Comparison of ENCODE assay signal across 8 mouse cellular contexts in genomic region chr2:30358533-30359531, GRCm38 (mm10). TPM values are rescaled to one million over a fixed set of nuclear protein-coding genes. Genes with fewer than 3 reads are reported as not detected.
DNase-seq lines count a peak whose midpoint lies in the region; ATAC-seq and TF ChIP-seq lines count a peak whose summit lies in the region.

Sh3glb2 (minus strand) TSS chr2:30359337.

- H3K4me2 ChIP-seq in forebrain, embryonic 13.5 days = peak within 1 kb of the TSS; percentile 82
- peak within 1 kb of the TSS; percentile 89 for H3K4me2 ChIP-seq in heart, postnatal 0 days (ENCODE audit: low read depth, low read length)
- H3K4me2 ChIP-seq in neural tube, embryonic 15.5 days = peak within 1 kb of the TSS; percentile 81

- no peaks in the 10 kb centered on the region for H3K36me3 ChIP-seq in ES-Bruce4 (ENCODE audit: control insufficient read depth, insufficient read depth, low read length, poor library complexity, severe bottlenecking)
- H3K36me3 ChIP-seq in forebrain, embryonic 13.5 days (ENCODE audit: poor library complexity, severe bottlenecking) = peaks cover 14% of the 10 kb centered on the region
- H3K36me3 ChIP-seq in heart, postnatal 0 days (replicated peaks; ENCODE audit: control insufficient read depth, insufficient read depth, low read length) = peaks cover 14% of the 10 kb centered on the region
- peaks cover 7% of the 10 kb centered on the region for H3K36me3 ChIP-seq in neural tube, embryonic 15.5 days

- H3K4me3 ChIP-seq in ES-Bruce4 (ENCODE audit: low read depth, low read length) = peak within 1 kb of the TSS; percentile 51
- H3K4me3 ChIP-seq in forebrain, embryonic 13.5 days = peak within 1 kb of the TSS; percentile 58
- H3K4me3 ChIP-seq in heart, postnatal 0 days (ENCODE audit: low read depth, low read length) = peak within 1 kb of the TSS; percentile 84
- H3K4me3 ChIP-seq in neural tube, embryonic 15.5 days (replicated peaks) = peak within 1 kb of the TSS; percentile 76

- H3K4me1 ChIP-seq in ES-Bruce4 (ENCODE audit: control insufficient read depth, insufficient read depth, low read length) = peaks cover 3% of the 10 kb centered on the region
- H3K4me1 ChIP-seq in forebrain, embryonic 13.5 days = peaks cover 24% of the 10 kb centered on the region
- H3K4me1 ChIP-seq in heart, postnatal 0 days (ENCODE audit: control insufficient read depth, insufficient read depth) = peaks cover 26% of the 10 kb centered on the region
- H3K4me1 ChIP-seq in neural tube, embryonic 15.5 days = peaks cover 48% of the 10 kb centered on the region

- 4% methylated on average over 46 of the region's 73 CpGs for WGBS in forebrain, embryonic 13.5 days
- 2% methylated on average over 53 of the region's 73 CpGs for WGBS in heart, postnatal 0 days
- 2% methylated on average over 59 of the region's 73 CpGs for WGBS in neural tube, embryonic 15.5 days

- H3K27ac ChIP-seq in ES-Bruce4 (ENCODE audit: insufficient read depth, low read length) = no peak within 1 kb of the TSS
- peak within 1 kb of the TSS; percentile 49 for H3K27ac ChIP-seq in forebrain, embryonic 13.5 days
- H3K27ac ChIP-seq in heart, postnatal 0 days (ENCODE audit: low read depth) = peak within 1 kb of the TSS; percentile 84
- peak within 1 kb of the TSS; percentile 75 for H3K27ac ChIP-seq in neural tube, embryonic 15.5 days (replicated peaks)

- TF ChIP-seq EP300 in ES-Bruce4 (IDR thresholded peaks at IDR 0.05; ENCODE audit: insufficient read depth, low read depth, low read length) = no peak
- 0 out of 2 replicates have a peak, but pooled peaks have one; percentile 31 for TF ChIP-seq EP300 in heart, postnatal 0 days (IDR thresholded peaks at IDR 0.05; ENCODE audit: low read depth)

- TF ChIP-seq POLR2A in ES-Bruce4 (IDR thresholded peaks at IDR 0.05; ENCODE audit: insufficient read depth, low read length) = no peak

- peak within 1 kb of the TSS; percentile 60 for H3K9ac ChIP-seq in ES-Bruce4 (ENCODE audit: low read depth, poor library complexity, severe bottlenecking)
- peak within 1 kb of the TSS; percentile 83 for H3K9ac ChIP-seq in forebrain, embryonic 13.5 days
- peak within 1 kb of the TSS; percentile 65 for H3K9ac ChIP-seq in heart, postnatal 0 days (replicated peaks; ENCODE audit: low read depth, low read length)
- H3K9ac ChIP-seq in neural tube, embryonic 15.5 days (replicated peaks) = peak within 1 kb of the TSS; percentile 83

- H3K9me3 ChIP-seq in ES-Bruce4 (replicated peaks; ENCODE audit: control insufficient read depth, insufficient read depth, low read length, poor library complexity, severe bottlenecking) = no peaks in the 10 kb centered on the region
- no peaks in the 10 kb centered on the region for H3K9me3 ChIP-seq in forebrain, embryonic 13.5 days (replicated peaks)
- H3K9me3 ChIP-seq in heart, postnatal 0 days (replicated peaks; ENCODE audit: control insufficient read depth, low read length) = no peaks in the 10 kb centered on the region
- no peaks in the 10 kb centered on the region for H3K9me3 ChIP-seq in neural tube, embryonic 15.5 days (replicated peaks)

- ATAC-seq in cerebellum, adult (ENCODE audit: insufficient number of reproducible peaks, low FRiP score, low TSS enrichment) = peak; percentile 29; the same call in 1 of the 2 replicates
- ATAC-seq in forebrain, embryonic 13.5 days = peak; percentile 78
- peak; percentile 69 for ATAC-seq in heart, postnatal 0 days (ENCODE audit: insufficient read depth, low read depth)
- peak; percentile 78 for ATAC-seq in neural tube, embryonic 15.5 days (ENCODE audit: low FRiP score)

- no peaks in the 10 kb centered on the region for H3K27me3 ChIP-seq in ES-Bruce4 (ENCODE audit: control insufficient read depth, insufficient read depth, low read length, poor library complexity, severe bottlenecking)
- no peaks in the 10 kb centered on the region for H3K27me3 ChIP-seq in forebrain, embryonic 13.5 days
- no peaks in the 10 kb centered on the region for H3K27me3 ChIP-seq in heart, postnatal 0 days (ENCODE audit: control insufficient read depth, insufficient read depth, low read length)
- H3K27me3 ChIP-seq in neural tube, embryonic 15.5 days (replicated peaks) = no peaks in the 10 kb centered on the region

- peak; percentile 80 for DNase-seq in heart, postnatal 0 days (ENCODE audit: low spot score)
- peak; percentile 92 to 95 for DNase-seq in kidney, postnatal 4 days
- DNase-seq in lung, adult 18-20 months = peak; percentile 71 to 81
- DNase-seq in thymus, adult 18-20 months = peak; percentile 69

- TF ChIP-seq CTCF in ES-Bruce4 (IDR thresholded peaks at IDR 0.05; ENCODE audit: low read depth, low read length) = no peak
- peak; percentile 19 for TF ChIP-seq CTCF in heart, postnatal 0 days (IDR thresholded peaks at IDR 0.05; ENCODE audit: low read depth)

RNA-seq across cellular contexts. Expression of gene Sh3glb2, which starts in this region (rescaled TPM):
- polyA plus RNA-seq in ES-Bruce4 (2011; ENCODE audit: insufficient read depth, insufficient read length, low read depth, missing spikeins) = 30.8 and 32.5 TPM in 2 replicates
- 100 and 126 TPM in 2 replicates for polyA plus RNA-seq in forebrain, embryonic 13.5 days (2015; fragmentation: Nextera tagmentation; extraction: Ambion mirVana)
- total RNA-seq in heart, postnatal 0 days (2014; rRNA removed; ENCODE audit: low replicate concordance) = 204 and 234 TPM in 2 replicates
- 89.5 and 93.8 TPM in 2 replicates for polyA plus RNA-seq in heart, postnatal 0 days (2015; fragmentation: Nextera tagmentation; extraction: Ambion mirVana)
- polyA plus RNA-seq in neural tube, embryonic 15.5 days (2015; fragmentation: Nextera tagmentation; extraction: Ambion mirVana) = 174 and 200 TPM in 2 replicates
